Mouse (Mus musculus) liver, embryonic 14.5 days (tissue): Measurements from ENCODE around the gene Snf8. TPM values are rescaled to one million over a fixed set of nuclear protein-coding genes. Genes with fewer than 3 reads are reported as not detected.

Experiments
- ATAC-seq: fragments of 200-750 bp; cut with Nextera tagmentation; 2 replicates; pipeline ENCODE4 v1.8.0; 2017; ENCODE audit warnings: moderate number of reproducible peaks, mild to moderate bottlenecking, moderate library complexity; ENCODE audit not compliant: insufficient read depth
- DNase-seq, 3 experiments: peaks; one replicate each; pipeline ENCODE4 v3.0.0-alpha.2; 2012 to 2013; ENCODE audit warnings: low read depth in 3 of 3, low spot score in 3 of 3
- H3K27ac ChIP-seq: fragments of 300-500 bp; sonication (generic); 2 replicates; pipeline ENCODE4 v1.5.1; 2014; ENCODE audit warnings: moderate library complexity, mild to moderate bottlenecking, control low read depth, inconsistent platforms
- H3K27me3 ChIP-seq: fragments of 300-500 bp; sonication (generic); 2 replicates; pipeline ENCODE4 v1.6.1; 2014; ENCODE audit warnings: mild to moderate bottlenecking, low read length, moderate library complexity; ENCODE audit not compliant: control insufficient read depth, insufficient read depth
- H3K36me3 ChIP-seq: fragments of 300-500 bp; sonication (generic); replicated peaks from 2 replicates; pipeline ENCODE4 v1.6.1; 2014; ENCODE audit warnings: low read depth; ENCODE audit not compliant: control insufficient read depth, insufficient read depth
- H3K4me1 ChIP-seq, 2 experiments: fragments of 200-500 bp in 1 of 2; fragments of 300-500 bp in 1 of 2; sonication (generic) in 1 of 2; replicated peaks; 2 replicates each; pipeline ENCODE4 v1.6.1; 2012 to 2014; ENCODE audit warnings: antibody characterized with exemption in 1 of 2, inconsistent platforms in 1 of 2, low read length in 1 of 2; ENCODE audit not compliant: control insufficient read depth in 2 of 2, insufficient read depth in 2 of 2
- H3K4me2 ChIP-seq: fragments of 300-500 bp; sonication (generic); 2 replicates; pipeline ENCODE4 v1.6.1; 2014; ENCODE audit warnings: low read depth, mild to moderate bottlenecking, control low read depth, moderate library complexity
- H3K4me3 ChIP-seq, 2 experiments: fragments of 200-500 bp in 1 of 2; fragments of 300-500 bp in 1 of 2; sonication (generic) in 1 of 2; 2 replicates each; pipeline ENCODE4 v1.5.1; 2012 to 2014; ENCODE audit warnings: low read depth in 2 of 2, low read length in 2 of 2, mild to moderate bottlenecking in 2 of 2, control low read depth in 1 of 2, inconsistent platforms in 1 of 2, moderate library complexity in 1 of 2; ENCODE audit not compliant: insufficient read depth in 1 of 2
- H3K9ac ChIP-seq: fragments of 300-500 bp; sonication (generic); replicated peaks from 2 replicates; pipeline ENCODE4 v1.6.1; 2014; ENCODE audit warnings: mild to moderate bottlenecking, control low read depth, moderate library complexity
- H3K9me3 ChIP-seq: fragments of 300-500 bp; sonication (generic); 2 replicates; pipeline ENCODE4 v1.6.1; 2016; ENCODE audit warnings: low read length, mixed read lengths; ENCODE audit not compliant: control insufficient read depth
- CTCF ChIP-seq: IDR thresholded peaks from 2 replicates; pipeline ENCODE4 v1.5.1; 2016; ENCODE audit warnings: antibody characterized with exemption, low read depth, control low read depth
- EP300 ChIP-seq: IDR thresholded peaks from 2 replicates; pipeline ENCODE4 v1.6.1; 2016; ENCODE audit warnings: antibody characterized with exemption, low read depth
- WGBS: fragments of 180-500 bp; shearing (Covaris S2); extraction: QIAGEN DNeasy Blood & Tissue Kit; methylation state at CpG from one replicate; pipeline ENCODE4 v1.1.7; 2014; ENCODE audit not compliant: insufficient replicate concordance; 5-methylcytosine and 5-hydroxymethylcytosine counted together
- polyA plus RNA-seq, 2 experiments: library from polyadenylated mRNA; depleted of rRNA in 1 of 2; stranded (reverse) in 1 of 2; unstranded in 1 of 2; fragments of >200 nt; fragmentation: Nextera tagmentation in 1 of 2; extraction: Ambion mirVana in 1 of 2; gene quantifications; 2 replicates each; pipeline versions ENCODE4 v1.2.1 to v1.2.3; 2012 to 2014

Gene Snf8
- polyA plus RNA-seq, 2 experiments = 28.2 to 30.0 TPM

DNA sequence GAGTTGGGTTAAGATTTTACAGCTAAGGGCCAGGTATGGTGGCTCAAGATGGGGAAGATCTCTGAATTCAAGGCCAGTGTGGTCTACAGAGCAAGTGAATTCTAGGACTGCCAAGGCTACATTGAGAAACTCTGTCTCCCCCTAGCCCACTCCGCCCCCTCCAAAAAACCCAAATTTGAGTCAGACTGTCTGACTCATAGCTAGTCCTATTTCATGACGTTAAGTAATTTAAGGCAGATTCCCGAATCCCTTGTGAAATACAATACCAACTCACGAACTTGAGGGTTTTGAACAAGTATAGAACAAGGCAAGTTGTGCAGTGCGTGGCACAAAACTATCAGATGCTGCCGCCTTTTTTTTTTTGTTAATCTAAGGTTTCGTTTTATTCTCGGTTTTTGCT lies 569 bp upstream of the Snf8 start:
- Histone ChIP-seq H3K27me3 (no peaks in the 10 kb centered on the region), H3K4me3 (peak overlapping the region; percentile 84 to 93), H3K9ac (peak overlapping the region; percentile 81), H3K27ac (peak overlapping the region; percentile 49), H3K4me1 (peaks cover 14 to 27% of the 10 kb centered on the region in 2 experiments), H3K4me2 (peak overlapping the region; percentile 66), H3K36me3 (peaks cover 3% of the 10 kb centered on the region; the same call in 1 of the 2 replicates), H3K9me3 (no peaks in the 10 kb centered on the region)
- TF ChIP-seq CTCF = no peak
- no peak for TF ChIP-seq EP300
- ATAC-seq (no peak), DNase-seq (peak in 1 of 3 experiments; percentile 23)
- 33% methylated on average over 8 of the region's 8 CpGs for WGBS

DNA sequence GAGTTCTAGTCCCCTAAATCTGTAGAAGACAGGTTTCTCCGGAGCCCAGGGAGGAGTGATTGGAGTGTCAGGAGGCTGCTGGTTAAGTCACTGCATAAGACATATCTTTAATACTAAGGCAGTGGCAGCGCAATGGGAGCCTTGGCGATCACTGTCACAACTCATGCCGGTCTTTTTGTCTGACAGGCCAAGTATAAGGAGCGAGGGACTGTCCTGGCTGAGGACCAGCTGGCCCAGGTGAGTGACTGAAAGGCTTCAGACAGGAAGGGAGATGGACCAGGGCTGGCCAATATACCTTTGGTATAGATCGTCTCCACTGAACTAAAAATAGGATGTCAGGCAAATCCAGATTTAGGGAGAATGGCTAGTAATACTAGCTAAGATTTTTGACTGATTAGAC lies 448 bp downstream of the Snf8 start:
- H3K9ac ChIP-seq = peak overlapping the region; percentile 81
- H3K27ac ChIP-seq = peak overlapping the region; percentile 7
- H3K4me1 ChIP-seq = peaks cover 14 to 27% of the 10 kb centered on the region in 2 experiments
- peak overlapping the region; percentile 84 to 93 for H3K4me3 ChIP-seq
- WGBS = 5% methylated on average over 6 of the region's 6 CpGs
- H3K27me3 ChIP-seq = no peaks in the 10 kb centered on the region
- peaks cover 7% of the 10 kb centered on the region; the same call in 1 of the 2 replicates for H3K36me3 ChIP-seq
- TF ChIP-seq EP300 = no peak
- TF ChIP-seq CTCF = no peak
- peak overlapping the region; percentile 66 for H3K4me2 ChIP-seq
- ATAC-seq = peak; percentile 40; the same call in 1 of the 2 replicates
- no peaks in the 10 kb centered on the region for H3K9me3 ChIP-seq
- DNase-seq = no peak

DNA sequence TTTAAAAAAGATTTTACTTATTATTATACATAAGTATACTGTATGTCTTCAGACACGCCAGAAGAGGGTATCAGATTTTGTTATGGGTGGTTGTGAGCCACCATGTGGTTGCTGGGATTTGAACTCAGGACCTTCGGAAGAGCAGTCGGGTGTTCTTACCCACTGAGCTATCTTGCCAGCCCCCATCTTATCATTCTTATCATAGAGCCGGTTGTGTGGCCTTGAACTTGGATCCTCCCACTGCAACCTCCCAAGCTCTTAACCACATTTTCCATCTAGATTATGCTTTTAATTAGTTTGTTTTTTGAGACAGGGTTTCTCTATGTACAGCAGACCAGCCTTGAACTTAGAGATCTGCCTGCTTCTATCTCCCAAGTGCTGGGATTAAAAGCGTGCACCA lies 2.8 kb downstream of the Snf8 start:
- H3K9me3 ChIP-seq = no peaks in the 10 kb centered on the region
- no peaks in the 10 kb centered on the region for H3K27me3 ChIP-seq
- no peak for DNase-seq
- no peak for ATAC-seq
- no peak overlapping the region for H3K4me3 ChIP-seq
- 49% methylated on average over 5 of the region's 5 CpGs for WGBS
- H3K4me2 ChIP-seq = no peak overlapping the region
- H3K27ac ChIP-seq = no peak overlapping the region
- no peak overlapping the region for H3K9ac ChIP-seq
- TF ChIP-seq EP300 = no peak
- TF ChIP-seq CTCF = no peak
- H3K36me3 ChIP-seq = peaks cover 11% of the 10 kb centered on the region; the same call in 1 of the 2 replicates
- peaks cover 14 to 23% of the 10 kb centered on the region in 2 experiments for H3K4me1 ChIP-seq

DNA sequence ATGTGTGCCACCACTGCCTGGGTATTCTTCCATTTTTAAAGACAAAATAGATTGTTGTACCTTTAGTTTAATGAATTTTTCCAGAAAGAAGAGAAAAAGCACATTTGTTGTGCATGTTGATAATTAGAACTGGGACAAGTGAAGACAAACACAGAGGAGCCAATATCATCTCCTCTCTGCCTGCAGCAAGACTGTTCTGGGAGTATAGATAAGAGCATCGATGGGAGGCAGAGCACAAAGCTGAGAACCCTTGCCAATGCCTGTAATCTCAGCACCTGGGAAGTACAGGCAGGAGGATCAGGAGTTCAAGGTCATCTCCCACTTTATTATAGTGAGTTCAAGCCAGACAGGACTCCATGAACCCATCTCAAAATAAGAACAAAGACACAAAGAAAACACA lies 3.9 kb downstream of the Snf8 start:
- Histone ChIP-seq H3K27ac (no peak overlapping the region), H3K4me1 (peaks cover 14 to 23% of the 10 kb centered on the region in 2 experiments), H3K9me3 (no peaks in the 10 kb centered on the region), H3K9ac (no peak overlapping the region), H3K4me3 (no peak overlapping the region), H3K4me2 (no peak overlapping the region), H3K27me3 (no peaks in the 10 kb centered on the region), H3K36me3 (peaks cover 15% of the 10 kb centered on the region; the same call in 1 of the 2 replicates)
- WGBS = 26% methylated on average over 1 of the region's 1 CpGs
- no peak for TF ChIP-seq CTCF
- TF ChIP-seq EP300 = peak; percentile 47; the same call in 1 of the 2 replicates
- peak in 2 of 3 experiments; percentile 25 to 33 for DNase-seq
- no peak for ATAC-seq

DNA sequence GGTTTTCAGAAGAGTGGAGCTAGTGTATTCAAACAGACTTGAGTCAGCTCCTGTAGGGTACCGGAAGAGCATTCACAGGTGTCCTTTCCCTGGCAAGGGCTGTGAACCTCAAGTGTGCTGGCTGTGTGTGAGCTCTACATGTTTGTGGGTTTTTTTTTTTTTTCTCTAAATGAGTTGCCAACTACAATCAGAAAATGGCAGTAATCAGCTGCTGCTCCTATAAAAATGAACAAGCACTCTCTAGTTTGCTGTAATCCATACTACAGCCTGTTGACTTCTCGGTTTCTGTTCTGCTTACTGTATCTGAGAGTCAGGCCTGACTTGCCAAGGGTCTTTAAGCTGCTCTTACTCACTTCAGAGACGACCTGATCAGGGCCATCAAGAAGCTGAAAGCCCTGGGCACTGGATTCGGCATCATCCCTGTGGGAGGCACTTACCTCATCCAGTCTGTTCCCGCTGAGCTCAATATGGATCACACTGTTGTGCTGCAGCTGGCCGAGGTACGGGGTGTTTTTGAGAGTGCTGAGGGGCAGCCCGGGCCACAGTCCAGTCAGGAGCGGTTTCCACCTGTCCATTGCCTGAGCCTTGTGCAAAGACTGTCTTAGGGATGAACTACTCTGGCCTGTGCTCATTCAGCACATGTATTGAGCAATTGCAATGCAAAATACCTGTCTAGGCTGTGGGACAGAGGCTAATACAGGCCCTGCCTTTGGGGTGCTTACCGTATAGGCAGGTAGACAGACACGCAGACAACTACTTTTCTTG lies 10.3 kb downstream of the Snf8 start:
- no peak for TF ChIP-seq EP300
- no peak for TF ChIP-seq CTCF
- ATAC-seq = no peak
- Histone ChIP-seq H3K4me3 (no peak overlapping the region), H3K9ac (no peak overlapping the region), H3K27ac (no peak overlapping the region), H3K4me2 (no peak overlapping the region), H3K4me1 (no peaks in the 10 kb centered on the region), H3K36me3 (peaks cover 43% of the 10 kb centered on the region), H3K9me3 (no peaks in the 10 kb centered on the region), H3K27me3 (no peaks in the 10 kb centered on the region)
- 88% methylated on average over 11 of the region's 11 CpGs for WGBS
- no peak for DNase-seq
